In genomic region chr19:53186456-53186855, GRCm38 (mm10) we compare ENCODE assay signal across 16 mouse cellular contexts. TPM values are rescaled to one million over a fixed set of nuclear protein-coding genes. Genes with fewer than 3 reads are reported as not detected.
A peak's percentile ranks its signal among the peaks of the same experiment; 100 is the strongest.
DNase-seq lines count a peak whose midpoint lies in the region; ATAC-seq and TF ChIP-seq lines count a peak whose summit lies in the region.
"Had no signal": no experiment of that assay in that cellular context is flagged by ENCODE, and none has a peak within 500 bp of the region (broad histone marks: within the 10 kb centered on the region; RNA-seq: fewer than 3 reads in every experiment).

No protein-coding gene starts in this region.

- H3K4me2 ChIP-seq in heart, postnatal 0 days (ENCODE audit: low read depth, low read length) = no peak overlapping the region
- peak overlapping the region; percentile 40 for H3K4me2 ChIP-seq in liver, embryonic 11.5 days
- H3K4me2 ChIP-seq: embryonic facial prominence, embryonic 13.5 days; hindbrain, embryonic 14.5 days; limb, embryonic 15.5 days had no signal

- no peak for TF ChIP-seq EP300 in heart, postnatal 0 days (IDR thresholded peaks at IDR 0.05; ENCODE audit: low read depth)
- no peak for TF ChIP-seq EP300 in heart, adult 2 months (IDR thresholded peaks at IDR 0.05; ENCODE audit: insufficient read depth, low read depth, low read length)
- TF ChIP-seq EP300 in MEL (IDR thresholded peaks at IDR 0.05; ENCODE audit: low read depth in 1 of 2, low read length in 2 of 2) = no peak

- no peak for TF ChIP-seq POLR2A in heart, adult 2 months (IDR thresholded peaks at IDR 0.05; ENCODE audit: insufficient read depth, low read depth, low read length)
- TF ChIP-seq POLR2A in MEL (IDR thresholded peaks at IDR 0.05; ENCODE audit: control insufficient read depth in 1 of 2, insufficient read depth in 1 of 2, low read depth in 1 of 2, low read length in 2 of 2, poor library complexity in 1 of 2) = no peak

- H3K79me2 ChIP-seq in heart, adult 2 months (replicated peaks; ENCODE audit: control insufficient read depth, insufficient read depth, low read length) = peaks cover 2% of the 10 kb centered on the region
- no peaks in the 10 kb centered on the region for H3K79me2 ChIP-seq in MEL (ENCODE audit: control insufficient read depth, insufficient read depth, low read length, poor library complexity)

- H3K4me1 ChIP-seq in heart, postnatal 0 days (ENCODE audit: control insufficient read depth, insufficient read depth) = peaks cover 75% of the 10 kb centered on the region
- H3K4me1 ChIP-seq in heart, adult 2 months (ENCODE audit: control insufficient read depth, insufficient read depth, low read length) = peaks cover 26% of the 10 kb centered on the region
- H3K4me1 ChIP-seq in G1E (ENCODE audit: insufficient read depth, low read depth, low read length) = peaks cover 85% of the 10 kb centered on the region
- H3K4me1 ChIP-seq in MEL (ENCODE audit: control insufficient read depth in 1 of 2, insufficient read depth in 2 of 2, low read length in 2 of 2) = peaks cover 49 to 50% of the 10 kb centered on the region in 2 experiments
- H3K4me1 ChIP-seq in liver, embryonic 11.5 days (replicated peaks; ENCODE audit: control insufficient read depth, insufficient read depth, low read length) = peaks cover 74% of the 10 kb centered on the region

- no peak for DNase-seq in heart, postnatal 0 days (ENCODE audit: low spot score)
- no peak for DNase-seq in heart, adult 2 months
- DNase-seq in G1E (ENCODE audit: low spot score) (no peak), MEL (ENCODE audit: low read depth, low spot score) (no peak)
- no peak for DNase-seq in liver, embryonic 11.5 days (ENCODE audit: low spot score)
- no peak for DNase-seq in adrenal gland, adult 18-20 months (ENCODE audit: low spot score in 2 of 2)
- DNase-seq in spleen, postnatal 14 days (ENCODE audit: low spot score in 2 of 2) = no peak
- DNase-seq: adrenal gland, postnatal 14 days; cerebellum, postnatal 25 days; gastrocnemius, postnatal 14 days had no signal

- H3K36me3 ChIP-seq in heart, postnatal 0 days (replicated peaks; ENCODE audit: control insufficient read depth, insufficient read depth, low read length) = no peaks in the 10 kb centered on the region
- peaks cover 27% of the 10 kb centered on the region for H3K36me3 ChIP-seq in heart, adult 2 months (ENCODE audit: control insufficient read depth, insufficient read depth, low read length)
- H3K36me3 ChIP-seq in G1E (replicated peaks) (peaks cover 18% of the 10 kb centered on the region), MEL (ENCODE audit: control insufficient read depth in 1 of 2, insufficient read depth in 2 of 2, low read length in 2 of 2) (peaks cover 0 to 60% of the 10 kb centered on the region in 2 experiments; a peak in 2 of 4 replicates)
- no peaks in the 10 kb centered on the region for H3K36me3 ChIP-seq in liver, embryonic 11.5 days (ENCODE audit: control insufficient read depth, insufficient read depth, low read length)
- H3K36me3 ChIP-seq: embryonic facial prominence, embryonic 13.5 days; limb, embryonic 15.5 days had no signal

- H3K4me3 ChIP-seq in heart, postnatal 0 days (ENCODE audit: low read depth, low read length) = no peak overlapping the region
- H3K4me3 ChIP-seq in heart, adult 2 months = no peak overlapping the region
- H3K4me3 ChIP-seq in G1E (ENCODE audit: low read depth, low read length) = peak overlapping the region; percentile 7; the same call in 1 of the 2 replicates
- H3K4me3 ChIP-seq in MEL (ENCODE audit: control insufficient read depth in 1 of 2, insufficient read depth in 1 of 2, low read depth in 2 of 2, low read length in 2 of 2) = peak overlapping the region in 1 of 2 experiments; percentile 36; a peak in 2 of 4 replicates
- no peak overlapping the region for H3K4me3 ChIP-seq in liver, embryonic 11.5 days (ENCODE audit: low read depth, low read length)
- H3K4me3 ChIP-seq: embryonic facial prominence, embryonic 13.5 days; left cerebral cortex, adult 2 months; limb, embryonic 15.5 days had no signal

- WGBS in heart, postnatal 0 days = 58% methylated on average over 4 of the region's 4 CpGs
- 54% methylated on average over 4 of the region's 4 CpGs for WGBS in heart, adult 2 months
- WGBS in liver, embryonic 11.5 days = 52% methylated on average over 4 of the region's 4 CpGs

- no peak for TF ChIP-seq RAD21 in MEL (IDR thresholded peaks at IDR 0.05; ENCODE audit: low read depth, low read length)

- TF ChIP-seq CTCF in heart, postnatal 0 days (IDR thresholded peaks at IDR 0.05; ENCODE audit: low read depth) = no peak
- no peak for TF ChIP-seq CTCF in heart, adult 2 months (IDR thresholded peaks at IDR 0.05)
- TF ChIP-seq CTCF in G1E (IDR thresholded peaks at IDR 0.05; ENCODE audit: low read depth, low read length) (no peak), MEL (IDR thresholded peaks at IDR 0.05 in 2 of 3, conservative IDR thresholded peaks at IDR 0.05 in 1 of 3; ENCODE audit: control insufficient read depth in 1 of 3, insufficient read depth in 1 of 3, low read depth in 2 of 3, low read length in 3 of 3, poor library complexity in 1 of 3, severe bottlenecking in 1 of 3) (no peak)

- intact Hi-C loops in heart, adult 2 months (cut with DNase I) = no loop called here

- peak overlapping the region; percentile 66 for H3K27ac ChIP-seq in heart, postnatal 0 days (ENCODE audit: low read depth)
- no peak overlapping the region; the same call in 1 of the 2 replicates for H3K27ac ChIP-seq in heart, adult 2 months
- peak overlapping the region; percentile 75 for H3K27ac ChIP-seq in MEL (ENCODE audit: control insufficient read depth, low read depth, low read length)
- H3K27ac ChIP-seq in liver, embryonic 11.5 days (ENCODE audit: low read depth, low read length) = no peak overlapping the region
- H3K27ac ChIP-seq: embryonic facial prominence, embryonic 13.5 days; hindbrain, embryonic 14.5 days; left cerebral cortex, adult 2 months; limb, embryonic 15.5 days had no signal

- no peaks in the 10 kb centered on the region for H3K9me3 ChIP-seq in heart, postnatal 0 days (replicated peaks; ENCODE audit: control insufficient read depth, low read length)
- H3K9me3 ChIP-seq in G1E (replicated peaks) (no peaks in the 10 kb centered on the region), MEL (replicated peaks; ENCODE audit: insufficient read depth, low read length) (no peaks in the 10 kb centered on the region)
- H3K9me3 ChIP-seq in liver, embryonic 11.5 days (ENCODE audit: control insufficient read depth, low read length) = no peaks in the 10 kb centered on the region
- H3K9me3 ChIP-seq: embryonic facial prominence, embryonic 13.5 days; limb, embryonic 15.5 days had no signal

- ATAC-seq in heart, postnatal 0 days (ENCODE audit: insufficient read depth, low read depth) = no peak
- ATAC-seq in G1E (ENCODE audit: extremely low read depth, insufficient number of reproducible peaks, low FRiP score, poor library complexity, severe bottlenecking) = no peak
- no peak for ATAC-seq in liver, embryonic 11.5 days (replicated peaks; ENCODE audit: low FRiP score)
- ATAC-seq: forebrain, embryonic 14.5 days had no signal

- H3K9ac ChIP-seq in heart, postnatal 0 days (replicated peaks; ENCODE audit: low read depth, low read length) = no peak overlapping the region
- H3K9ac ChIP-seq in heart, adult 2 months (ENCODE audit: low read depth, low read length) = no peak overlapping the region
- H3K9ac ChIP-seq in MEL (ENCODE audit: control insufficient read depth, low read depth, low read length, poor library complexity, severe bottlenecking) = peak overlapping the region; percentile 56
- H3K9ac ChIP-seq in liver, embryonic 11.5 days (ENCODE audit: low read depth, low read length) = no peak overlapping the region
- H3K9ac ChIP-seq: embryonic facial prominence, embryonic 13.5 days; hindbrain, embryonic 14.5 days; limb, embryonic 15.5 days had no signal

- H3K27me3 ChIP-seq in heart, postnatal 0 days (ENCODE audit: control insufficient read depth, insufficient read depth, low read length) = no peaks in the 10 kb centered on the region
- no peaks in the 10 kb centered on the region for H3K27me3 ChIP-seq in heart, adult 2 months (ENCODE audit: control insufficient read depth, insufficient read depth, low read length)
- H3K27me3 ChIP-seq in G1E (ENCODE audit: insufficient read depth, low read length) = no peaks in the 10 kb centered on the region; the same call in 1 of the 2 replicates
- H3K27me3 ChIP-seq in MEL (ENCODE audit: control insufficient read depth in 1 of 2, insufficient read depth in 2 of 2, low read length in 2 of 2) = no peaks in the 10 kb centered on the region
- H3K27me3 ChIP-seq in liver, embryonic 11.5 days (replicated peaks; ENCODE audit: control insufficient read depth, insufficient read depth, low read length) = no peaks in the 10 kb centered on the region
- H3K27me3 ChIP-seq: CH12.LX; embryonic facial prominence, embryonic 13.5 days; limb, embryonic 15.5 days had no signal

TF ChIP-seq in MEL, 35 proteins besides CTCF, POLR2A, EP300 and RAD21:
- no peak for TF ChIP-seq MAFK (IDR thresholded peaks at IDR 0.05; ENCODE audit: borderline replicate concordance, low read depth, low read length)
- no peak for TF ChIP-seq MAZ (IDR thresholded peaks at IDR 0.05; ENCODE audit: low read depth, low read length)
- no peak for TF ChIP-seq CHD2 (IDR thresholded peaks at IDR 0.05; ENCODE audit: low read length)
- 0 out of 2 replicates have a peak, but pooled peaks have one; percentile 15 for TF ChIP-seq SIN3A (IDR thresholded peaks at IDR 0.05; ENCODE audit: low read length)
- TF ChIP-seq UBTF (IDR thresholded peaks at IDR 0.05; ENCODE audit: borderline replicate concordance, insufficient read depth, low read depth, low read length) = no peak

RNA-seq across cellular contexts. Expression of gene Add3, which starts 46.2 kb away (rescaled TPM):
- 62.1 and 78.8 TPM in 2 replicates for total RNA-seq in heart, postnatal 0 days (2014; rRNA removed; ENCODE audit: low replicate concordance)
- polyA plus RNA-seq in heart, postnatal 0 days (2015; fragmentation: Nextera tagmentation; extraction: Ambion mirVana) = 81.2 and 82.9 TPM in 2 replicates
- 10 to 100 TPM; 38.9 to 50.5 TPM for total RNA-seq in heart, adult 2 months (2021)
- polyA plus RNA-seq in heart, adult 2 months (2012; rRNA removed) = 25.2 and 44.5 TPM in 2 replicates
- total RNA-seq in G1E (2014; fragmentation: Nextera tagmentation) (80.2 and 89.2 TPM in 2 replicates), G1E (2017) (78.0 and 81.6 TPM in 2 replicates), MEL (2012; rRNA removed) (14.0 and 33.0 TPM in 2 replicates)
- polyA plus RNA-seq in G1E (2012) (9.2 and 10.9 TPM in 2 replicates), MEL (2012; ENCODE audit: insufficient read depth in 1 of 2, insufficient read length in 2 of 2, low read depth in 1 of 2, low replicate concordance in 2 of 2, missing spikeins in 1 of 2) (10 to 100 TPM in 1 of 2 experiments, not detected in 1; 52.9 TPM)
- 65.0 and 69.0 TPM in 2 replicates for polyA plus RNA-seq in liver, embryonic 11.5 days (2014; fragmentation: Nextera tagmentation; extraction: Ambion mirVana)
- 10 to 100 TPM; 29.2 to 39.1 TPM for total RNA-seq in adrenal gland, adult 18-20 months (2021)

Comparison
In these comparisons a context has a peak if more than half of its experiments do, and no peak if none do; other contexts are left out.
1. H3K27ac ChIP-seq: peak in heart, postnatal 0 days (single experiment) and MEL (single experiment); none in heart, adult 2 months (single experiment) and liver, embryonic 11.5 days (single experiment).